Mouse (Mus musculus): ENCODE data around the gene C130032M10Rik.

DNA sequence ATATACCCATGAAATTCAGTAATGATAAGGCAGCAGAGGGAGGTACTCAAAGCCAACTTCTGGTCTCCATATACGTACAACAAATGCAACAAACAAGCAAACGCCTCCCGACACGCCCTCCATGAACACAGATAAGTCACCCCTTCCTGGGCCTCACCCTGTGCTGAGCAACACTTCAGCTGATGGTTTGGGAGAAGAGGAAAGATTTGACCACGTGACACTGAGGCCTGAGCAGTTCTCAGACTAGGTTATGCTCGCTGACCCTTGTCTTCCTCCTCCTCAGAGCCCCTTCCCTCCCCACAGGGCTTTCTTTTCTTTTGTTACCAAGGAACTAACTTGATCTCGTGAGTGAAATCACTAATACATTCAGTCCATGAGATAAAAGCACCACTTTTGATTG is 48.6 kb upstream of the C130032M10Rik start:
- TF ChIP-seq CTCF (IDR thresholded peaks at IDR 0.05; ENCODE audit: control insufficient read depth, insufficient read depth, insufficient read length) (no peak), MAX (IDR thresholded peaks at IDR 0.05) (no peak), MYOD1 (IDR thresholded peaks at IDR 0.05; ENCODE audit: control insufficient read depth, insufficient read length, low read depth) (no peak), USF1 (IDR thresholded peaks at IDR 0.05; ENCODE audit: low read depth) (no peak), MYOG (IDR thresholded peaks at IDR 0.05; ENCODE audit: control insufficient read depth, extremely low read depth, insufficient read length) (no peak)
